Mouse (Mus musculus) embryonic facial prominence, embryonic 10.5 days (tissue): ENCODE results near the gene Cntnap1. TPM values are rescaled to one million over a fixed set of nuclear protein-coding genes. Genes with fewer than 3 reads are reported as not detected.

Experiments used
- DNase-seq: peaks from one replicate; pipeline ENCODE4 v3.0.0-alpha.2; 2017; ENCODE audit warnings: low spot score
- H3K27ac ChIP-seq: fragments of 300-500 bp; sonication (generic); replicated peaks from 2 replicates; pipeline ENCODE4 v1.5.1; 2016; ENCODE audit warnings: mild to moderate bottlenecking
- H3K27me3 ChIP-seq: fragments of 300-500 bp; sonication (generic); replicated peaks from 2 replicates; pipeline ENCODE4 v1.6.1; 2016; ENCODE audit warnings: low read depth, mild to moderate bottlenecking; ENCODE audit not compliant: poor library complexity, severe bottlenecking
- H3K36me3 ChIP-seq: fragments of 300-500 bp; sonication (generic); replicated peaks from 2 replicates; pipeline ENCODE4 v1.6.1; 2016; ENCODE audit warnings: mild to moderate bottlenecking, moderate library complexity
- H3K4me1 ChIP-seq: fragments of 300-500 bp; sonication (generic); 2 replicates; pipeline ENCODE4 v1.6.1; 2016
- H3K4me3 ChIP-seq: fragments of 300-500 bp; sonication (generic); 2 replicates; pipeline ENCODE4 v1.5.1; 2016; ENCODE audit warnings: mild to moderate bottlenecking, moderate library complexity
- H3K9me3 ChIP-seq: fragments of 300-500 bp; sonication (generic); 2 replicates; pipeline ENCODE4 v1.6.1; 2016; ENCODE audit warnings: mild to moderate bottlenecking
- WGBS: fragments of 180-500 bp; shearing (Covaris S2); methylation state at CpG from one replicate; pipeline ENCODE4 v1.1.7; 2016; 5-methylcytosine and 5-hydroxymethylcytosine counted together
- polyA plus RNA-seq: library from polyadenylated mRNA; unstranded; fragments of >200 nt; fragmentation: Nextera tagmentation; extraction: Ambion mirVana; gene quantifications from 2 replicates; pipeline ENCODE4 v1.2.1, GENCODE M21; 2016

The Cntnap1 gene
- polyA plus RNA-seq, 1 experiment from 2014 or later = 0.31 TPM

DNA sequence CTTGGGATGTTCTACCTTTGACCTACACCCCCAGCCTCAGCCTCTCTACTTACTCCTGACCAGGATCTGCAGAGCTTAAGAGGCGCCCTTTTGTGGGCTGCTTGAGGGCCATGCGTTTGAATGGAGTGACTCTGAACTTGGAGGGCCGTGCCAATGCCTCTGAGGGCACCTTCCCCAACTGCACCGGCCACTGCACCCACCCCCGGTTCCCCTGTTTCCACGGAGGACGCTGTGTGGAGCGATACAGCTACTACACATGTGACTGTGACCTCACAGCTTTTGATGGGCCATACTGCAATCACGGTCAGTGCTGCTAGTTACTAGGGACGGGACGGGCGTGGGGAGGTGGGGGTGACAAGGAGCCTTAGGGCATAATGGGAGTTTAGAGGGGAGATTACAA lies 14.7 kb downstream of the Cntnap1 start:
- peaks cover 32% of the 10 kb centered on the region for H3K27me3 ChIP-seq
- H3K4me3 ChIP-seq = no peak overlapping the region
- no peak for DNase-seq
- H3K36me3 ChIP-seq = no peaks in the 10 kb centered on the region
- H3K27ac ChIP-seq = no peak overlapping the region
- H3K4me1 ChIP-seq = peaks cover 14% of the 10 kb centered on the region
- H3K9me3 ChIP-seq = no peaks in the 10 kb centered on the region
- WGBS = 91% methylated on average over 12 of the region's 12 CpGs

DNA sequence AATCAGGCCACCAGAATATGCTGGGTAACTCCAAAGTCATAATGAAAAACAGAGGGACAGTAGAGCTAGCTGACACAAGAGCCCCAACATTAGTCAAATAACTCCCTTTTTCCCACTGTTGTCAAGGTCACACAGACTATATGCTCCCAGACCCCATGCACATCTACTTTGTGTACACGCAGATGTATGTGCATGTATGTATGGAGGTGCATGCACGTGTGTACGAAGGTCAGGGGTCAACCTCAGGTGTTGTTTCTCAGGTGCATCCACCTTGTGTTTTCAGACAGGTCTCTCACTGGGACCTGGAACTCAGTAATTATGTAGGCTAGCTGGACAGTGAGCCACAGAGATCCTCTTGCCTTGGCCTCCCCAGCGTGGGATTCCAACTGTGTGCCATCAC lies 15.1 kb downstream of the Cntnap1 start:
- 93% methylated on average over 4 of the region's 4 CpGs for WGBS
- peaks cover 28% of the 10 kb centered on the region for H3K27me3 ChIP-seq
- no peak overlapping the region for H3K4me3 ChIP-seq
- H3K36me3 ChIP-seq = no peaks in the 10 kb centered on the region
- H3K4me1 ChIP-seq = peaks cover 19% of the 10 kb centered on the region
- no peak overlapping the region for H3K27ac ChIP-seq
- no peak for DNase-seq
- no peaks in the 10 kb centered on the region for H3K9me3 ChIP-seq

DNA sequence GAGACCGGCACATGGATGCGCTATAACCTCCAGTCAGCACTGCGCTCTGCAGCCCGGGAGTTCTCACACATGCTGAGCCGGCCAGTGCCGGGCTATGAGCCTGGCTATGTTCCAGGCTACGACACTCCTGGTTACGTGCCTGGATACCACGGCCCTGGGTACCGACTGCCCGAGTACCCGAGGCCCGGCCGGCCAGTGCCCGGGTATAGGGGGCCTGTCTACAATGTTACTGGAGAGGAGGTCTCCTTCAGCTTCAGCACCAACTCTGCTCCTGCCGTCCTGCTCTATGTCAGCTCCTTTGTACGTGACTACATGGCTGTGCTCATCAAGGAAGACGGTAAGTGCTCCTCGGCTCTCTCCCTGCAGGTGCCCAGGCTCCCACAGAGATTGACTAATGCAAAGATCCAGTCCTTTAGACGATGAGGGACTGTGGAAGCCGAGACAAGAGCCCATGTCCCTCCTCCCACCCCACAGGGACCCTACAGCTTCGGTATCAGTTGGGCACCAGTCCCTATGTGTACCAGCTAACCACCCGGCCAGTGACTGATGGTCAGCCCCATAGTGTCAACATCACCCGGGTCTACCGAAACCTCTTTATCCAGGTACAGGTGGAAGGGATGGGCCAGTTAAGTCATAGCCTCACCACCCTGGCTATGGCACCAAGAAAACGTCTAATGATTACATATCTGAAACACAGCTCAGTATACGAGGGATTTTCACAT lies 16.4 kb downstream of the Cntnap1 start:
- Histone ChIP-seq H3K4me3 (0 out of 2 replicates have a peak overlapping the region, but pooled peaks have one; percentile 3), H3K36me3 (no peaks in the 10 kb centered on the region), H3K27me3 (peaks cover 24% of the 10 kb centered on the region), H3K4me1 (peaks cover 31% of the 10 kb centered on the region), H3K27ac (no peak overlapping the region), H3K9me3 (no peaks in the 10 kb centered on the region)
- no peak for DNase-seq
- WGBS = 87% methylated on average over 27 of the region's 27 CpGs

DNA sequence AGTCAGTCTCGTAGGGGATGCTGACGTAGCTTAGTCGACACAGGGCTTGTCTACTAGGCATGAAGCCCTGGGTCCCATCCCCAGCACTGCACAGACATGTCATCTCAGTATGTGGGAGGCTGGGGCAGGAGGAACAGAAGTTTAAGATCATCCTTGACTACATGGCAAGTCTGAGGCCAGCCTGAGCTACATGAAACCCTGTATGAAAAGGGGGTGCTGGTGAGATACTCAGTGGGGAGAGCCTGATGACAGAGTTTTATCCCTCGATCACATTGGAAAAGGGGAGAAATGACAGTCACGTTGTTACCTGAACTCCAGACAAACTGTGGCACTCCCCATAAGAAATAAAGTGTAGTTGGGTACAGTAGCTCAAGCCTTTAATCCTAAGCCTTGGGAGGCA lies 17.2 kb downstream of the Cntnap1 start:
- no peaks in the 10 kb centered on the region for H3K9me3 ChIP-seq
- H3K36me3 ChIP-seq = peaks cover 6% of the 10 kb centered on the region; the same call in 1 of the 2 replicates
- no peak overlapping the region for H3K4me3 ChIP-seq
- no peak overlapping the region for H3K27ac ChIP-seq
- H3K4me1 ChIP-seq = peaks cover 32% of the 10 kb centered on the region
- 93% methylated on average over 5 of the region's 5 CpGs for WGBS
- peaks cover 17% of the 10 kb centered on the region for H3K27me3 ChIP-seq
- DNase-seq = no peak

DNA sequence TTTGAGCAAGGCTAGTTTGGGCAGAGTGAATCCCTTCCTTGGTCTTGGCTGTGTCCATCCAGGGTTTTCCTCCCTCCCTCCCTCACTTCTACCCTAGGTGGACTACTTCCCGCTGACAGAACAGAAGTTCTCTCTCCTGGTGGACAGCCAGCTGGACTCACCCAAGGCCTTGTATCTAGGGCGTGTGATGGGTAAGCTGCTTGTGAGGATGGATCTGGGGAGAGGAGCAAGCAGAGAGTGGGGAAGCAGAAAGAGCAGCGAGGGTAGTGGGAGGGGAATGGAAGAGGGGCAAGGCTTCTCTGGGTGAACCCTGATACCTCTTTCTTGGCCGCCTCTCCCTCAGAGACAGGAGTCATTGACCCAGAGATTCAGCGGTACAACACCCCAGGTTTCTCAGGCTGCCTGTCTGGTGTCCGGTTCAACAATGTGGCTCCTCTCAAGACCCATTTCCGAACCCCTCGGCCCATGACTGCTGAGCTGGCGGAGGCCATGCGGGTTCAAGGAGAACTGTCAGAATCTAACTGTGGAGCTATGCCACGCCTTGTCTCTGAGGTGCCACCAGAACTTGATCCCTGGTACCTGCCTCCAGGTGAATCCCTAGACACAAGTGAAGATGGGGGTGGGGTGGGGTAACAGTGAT lies 18.0 kb downstream of the Cntnap1 start:
- no peak for DNase-seq

DNA sequence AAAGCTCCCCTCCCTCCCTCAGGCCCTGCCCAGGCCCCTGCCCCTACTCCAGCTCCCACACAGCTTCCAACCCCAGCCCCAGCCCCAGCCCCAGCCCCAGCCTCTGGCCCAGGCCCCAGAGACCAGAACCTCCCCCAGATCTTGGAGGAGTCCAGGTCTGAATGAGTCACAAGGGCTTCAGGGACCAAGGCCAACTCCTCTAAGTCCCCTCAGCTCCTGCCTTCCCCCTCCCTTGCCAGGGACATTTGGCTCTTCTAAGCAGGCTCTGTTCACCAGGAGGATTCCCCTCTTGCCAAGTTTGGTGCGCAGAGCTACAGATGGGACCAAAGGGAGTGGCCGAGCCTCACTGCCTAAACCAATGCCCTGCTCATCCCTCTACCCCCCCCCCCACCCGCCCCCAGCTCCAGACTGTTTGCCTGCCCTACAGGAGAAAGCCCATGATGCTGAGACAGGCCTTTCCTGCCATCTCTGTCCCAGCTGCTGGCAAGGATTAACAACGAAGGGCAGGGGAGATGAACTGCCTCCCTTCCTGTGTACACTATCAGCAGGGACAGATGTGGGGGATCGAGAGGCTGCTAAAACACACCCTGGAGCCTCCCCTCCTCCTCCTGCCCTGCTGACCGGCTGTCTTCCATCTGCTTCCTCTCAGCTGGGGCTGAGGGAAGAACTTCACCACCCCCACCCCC lies 19.3 kb downstream of the Cntnap1 start:
- 0 out of 2 replicates have a peak, but pooled peaks cover under 1% of the 10 kb centered on the region for H3K27me3 ChIP-seq
- H3K36me3 ChIP-seq = peaks cover 21% of the 10 kb centered on the region; the same call in 1 of the 2 replicates
- H3K4me3 ChIP-seq = peak overlapping the region; percentile 25; the same call in 1 of the 2 replicates
- H3K27ac ChIP-seq = peak overlapping the region; percentile 77
- 8% methylated on average over 6 of the region's 6 CpGs for WGBS
- no peak for DNase-seq
- H3K9me3 ChIP-seq = no peaks in the 10 kb centered on the region
- peaks cover 32% of the 10 kb centered on the region for H3K4me1 ChIP-seq

More for the DNA sequence above, 18.0 kb downstream of the Cntnap1 start:
- H3K27ac ChIP-seq = no peak overlapping the region; the same call in 1 of the 2 replicates
- H3K4me3 ChIP-seq = no peak overlapping the region
- H3K4me1 ChIP-seq = peaks cover 32% of the 10 kb centered on the region
- H3K36me3 ChIP-seq = peaks cover 14% of the 10 kb centered on the region; the same call in 1 of the 2 replicates
- H3K9me3 ChIP-seq = no peaks in the 10 kb centered on the region
- peaks cover 10% of the 10 kb centered on the region; the same call in 1 of the 2 replicates for H3K27me3 ChIP-seq
- WGBS = 84% methylated on average over 11 of the region's 11 CpGs

DNA sequence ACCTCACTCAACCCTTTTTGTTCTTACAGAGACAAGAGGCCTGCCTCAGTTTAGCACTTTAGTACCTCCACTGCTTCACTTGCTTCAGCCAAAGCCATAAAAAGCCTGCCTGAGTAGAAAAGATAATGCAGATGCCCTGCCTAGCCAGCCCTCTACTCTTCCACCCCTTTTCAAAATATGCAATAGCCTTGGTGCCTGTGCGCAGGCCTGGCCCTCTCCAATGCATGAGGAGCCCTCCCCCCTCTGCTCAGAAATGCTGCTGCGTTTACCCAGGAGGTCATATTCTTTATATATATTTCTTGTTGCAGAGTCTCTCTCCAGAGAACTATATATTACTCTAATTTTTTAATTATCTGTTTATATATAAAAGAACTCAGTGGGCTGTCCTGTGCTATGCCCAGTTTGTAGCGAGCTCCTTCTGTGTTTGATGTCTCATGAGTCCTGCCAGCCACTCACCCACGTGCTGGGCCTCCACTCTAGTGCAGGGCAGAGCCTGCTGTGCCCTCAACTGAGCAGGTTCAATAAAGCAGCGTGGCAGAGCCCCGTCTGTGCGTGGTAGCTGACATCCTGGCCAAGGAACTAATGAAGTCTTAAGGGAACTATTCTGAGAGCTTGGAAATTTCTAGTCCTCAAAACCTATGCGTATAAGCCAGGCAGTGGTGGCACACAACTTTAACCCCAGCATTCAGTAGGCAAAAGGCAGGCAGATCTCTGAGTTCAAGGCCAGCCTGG lies 20.0 kb downstream of the Cntnap1 start:
- Histone ChIP-seq H3K9me3 (no peaks in the 10 kb centered on the region), H3K36me3 (peaks cover 27% of the 10 kb centered on the region; the same call in 1 of the 2 replicates), H3K27ac (peak overlapping the region; percentile 77), H3K4me1 (peaks cover 32% of the 10 kb centered on the region), H3K4me3 (0 out of 2 replicates have a peak overlapping the region, but pooled peaks have one; percentile 25), H3K27me3 (no peaks in the 10 kb centered on the region)
- 55% methylated on average over 8 of the region's 8 CpGs for WGBS
- DNase-seq = no peak

DNA sequence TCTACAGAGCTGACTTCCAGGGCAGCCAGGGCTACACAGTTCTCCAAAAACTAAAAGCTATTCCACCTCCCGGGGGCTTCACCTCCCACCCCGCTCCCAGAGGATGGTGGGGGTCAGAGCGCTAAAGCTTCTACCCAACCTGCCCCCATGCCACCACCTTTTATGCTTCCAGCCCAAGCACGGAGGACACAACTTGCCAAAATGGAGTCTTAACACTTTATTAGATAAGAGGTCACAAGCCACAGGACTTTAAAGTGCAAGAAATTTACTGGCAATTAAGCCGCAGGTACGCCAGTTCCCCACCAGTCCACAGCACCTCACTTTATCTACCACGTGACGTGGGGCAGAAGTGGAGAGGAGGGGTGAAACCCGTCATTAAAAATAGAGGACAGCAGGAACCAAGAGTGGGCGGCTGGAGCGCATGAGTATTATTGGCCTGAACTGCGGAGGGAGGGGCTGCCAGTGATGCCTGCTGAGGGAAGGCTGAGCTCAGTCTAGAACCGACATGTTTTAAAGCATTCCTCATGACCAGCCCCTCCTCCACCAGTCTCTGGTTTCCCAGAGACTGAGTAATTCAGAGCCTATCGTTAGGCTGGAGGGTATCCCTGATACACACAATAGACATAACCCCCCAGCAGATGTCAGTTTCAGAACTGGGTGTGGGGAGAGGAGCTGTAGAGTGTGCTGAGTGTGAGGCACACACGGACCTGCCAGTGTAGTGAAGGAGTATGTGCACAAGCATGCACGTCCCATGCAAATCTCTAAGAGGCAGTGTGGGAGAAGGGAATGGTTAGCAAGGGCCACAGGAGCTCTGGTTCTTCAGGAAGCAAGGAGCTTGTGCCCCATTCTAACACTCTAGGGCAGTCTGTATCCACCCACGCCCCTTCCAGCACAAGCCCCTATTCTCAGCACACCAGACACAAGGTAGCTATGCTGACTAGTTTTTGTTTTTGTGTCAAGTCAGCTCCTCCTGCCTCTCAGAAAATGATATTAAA lies 20.9 kb downstream of the Cntnap1 start:
- H3K4me1 ChIP-seq = peaks cover 32% of the 10 kb centered on the region
- H3K27ac ChIP-seq = peak overlapping the region; percentile 77
- no peaks in the 10 kb centered on the region for H3K27me3 ChIP-seq
- 54% methylated on average over 17 of the region's 17 CpGs for WGBS
- no peak for DNase-seq
- H3K36me3 ChIP-seq = peaks cover 35% of the 10 kb centered on the region; the same call in 1 of the 2 replicates
- no peak overlapping the region for H3K4me3 ChIP-seq
- H3K9me3 ChIP-seq = no peaks in the 10 kb centered on the region

DNA sequence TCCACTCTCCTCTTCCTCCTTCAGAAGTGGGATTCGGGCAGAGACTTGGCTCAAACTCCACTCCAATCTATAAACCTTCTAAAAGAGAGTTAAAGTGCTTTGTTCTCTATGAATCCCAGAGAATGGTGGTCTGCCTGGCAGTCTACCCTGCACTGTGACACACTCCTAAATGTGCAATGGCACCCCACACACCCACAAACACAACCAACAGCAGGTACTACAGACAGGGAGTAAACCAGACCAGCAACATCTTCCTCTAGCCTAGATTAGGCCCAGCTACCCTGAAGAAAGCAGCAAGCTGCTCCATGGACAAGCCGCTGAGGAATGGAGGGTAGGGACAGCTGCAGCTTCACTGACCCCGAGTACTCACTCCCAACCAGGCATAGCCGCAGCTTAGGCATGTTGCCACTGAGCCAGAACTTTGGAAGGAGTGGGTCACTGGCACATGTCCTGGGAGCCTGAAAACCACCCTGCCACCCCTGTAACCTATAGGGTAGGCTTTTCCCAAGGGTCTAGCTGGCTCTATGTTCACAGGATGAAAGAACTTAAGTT lies 21.7 kb downstream of the Cntnap1 start:
- no peak for DNase-seq
- Histone ChIP-seq H3K36me3 (peaks cover 43% of the 10 kb centered on the region), H3K27me3 (no peaks in the 10 kb centered on the region), H3K9me3 (no peaks in the 10 kb centered on the region), H3K27ac (peak overlapping the region; percentile 10; the same call in 1 of the 2 replicates), H3K4me3 (no peak overlapping the region), H3K4me1 (peaks cover 32% of the 10 kb centered on the region)
- 84% methylated on average over 4 of the region's 4 CpGs for WGBS

DNA sequence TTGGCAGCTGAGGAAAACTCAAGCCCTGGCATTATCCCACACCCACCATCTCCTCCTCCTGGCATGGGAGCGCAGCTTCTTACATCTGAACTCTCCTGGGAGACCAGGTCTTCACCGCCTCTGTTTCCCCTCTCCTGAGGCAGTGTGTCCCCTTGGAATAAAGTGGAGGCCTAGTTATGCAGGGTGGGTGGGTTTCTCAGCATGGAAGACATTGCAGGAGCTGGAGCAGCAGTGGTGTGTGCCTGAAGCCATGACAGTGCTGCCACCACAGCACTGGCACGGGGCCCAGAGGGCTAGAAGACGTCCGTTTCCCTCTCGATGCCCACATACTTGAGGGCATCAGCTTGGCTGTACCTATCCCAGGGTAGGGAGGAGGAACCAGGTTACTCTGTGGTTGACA lies 22.3 kb downstream of the Cntnap1 start:
- H3K36me3 ChIP-seq = peaks cover 49% of the 10 kb centered on the region
- no peaks in the 10 kb centered on the region for H3K27me3 ChIP-seq
- no peak overlapping the region for H3K4me3 ChIP-seq
- peaks cover 32% of the 10 kb centered on the region for H3K4me1 ChIP-seq
- no peak overlapping the region for H3K27ac ChIP-seq
- no peaks in the 10 kb centered on the region for H3K9me3 ChIP-seq
- 93% methylated on average over 6 of the region's 6 CpGs for WGBS
- DNase-seq = no peak

DNA sequence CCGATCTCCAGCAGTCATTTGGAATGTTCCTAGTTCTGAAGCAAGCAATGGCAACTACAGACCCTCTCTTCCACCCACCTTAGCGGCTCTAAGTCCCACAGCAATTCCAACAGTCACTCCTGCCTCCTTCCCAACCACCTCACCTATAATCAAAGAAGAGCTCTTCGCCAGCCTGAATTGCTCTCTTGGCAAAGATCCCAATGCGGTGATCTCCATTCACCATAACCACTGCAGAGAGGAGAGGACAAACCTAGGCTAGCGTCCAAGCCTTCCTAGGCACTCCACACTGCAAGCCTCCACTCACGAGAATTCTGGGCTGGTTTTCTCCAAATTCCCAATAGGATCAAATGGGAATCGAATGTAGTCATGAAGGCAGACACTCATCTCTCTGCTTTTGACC lies 22.8 kb downstream of the Cntnap1 start:
- no peak for DNase-seq
- no peak overlapping the region for H3K4me3 ChIP-seq
- peaks cover 32% of the 10 kb centered on the region for H3K4me1 ChIP-seq
- peaks cover 54% of the 10 kb centered on the region for H3K36me3 ChIP-seq
- H3K27ac ChIP-seq = no peak overlapping the region
- H3K27me3 ChIP-seq = no peaks in the 10 kb centered on the region
- H3K9me3 ChIP-seq = no peaks in the 10 kb centered on the region
- 87% methylated on average over 7 of the region's 7 CpGs for WGBS
